Mouse (Mus musculus) right cerebral cortex, postnatal 36 days (tissue): ENCODE data around the gene Disp1.

Source experiments
- DNase-seq, 2 experiments: peaks; one replicate each; pipeline ENCODE4 v3.0.0; 2022; ENCODE audit warnings: low spot score in 2 of 2, mixed read lengths in 1 of 2

Gene Disp1

DNA sequence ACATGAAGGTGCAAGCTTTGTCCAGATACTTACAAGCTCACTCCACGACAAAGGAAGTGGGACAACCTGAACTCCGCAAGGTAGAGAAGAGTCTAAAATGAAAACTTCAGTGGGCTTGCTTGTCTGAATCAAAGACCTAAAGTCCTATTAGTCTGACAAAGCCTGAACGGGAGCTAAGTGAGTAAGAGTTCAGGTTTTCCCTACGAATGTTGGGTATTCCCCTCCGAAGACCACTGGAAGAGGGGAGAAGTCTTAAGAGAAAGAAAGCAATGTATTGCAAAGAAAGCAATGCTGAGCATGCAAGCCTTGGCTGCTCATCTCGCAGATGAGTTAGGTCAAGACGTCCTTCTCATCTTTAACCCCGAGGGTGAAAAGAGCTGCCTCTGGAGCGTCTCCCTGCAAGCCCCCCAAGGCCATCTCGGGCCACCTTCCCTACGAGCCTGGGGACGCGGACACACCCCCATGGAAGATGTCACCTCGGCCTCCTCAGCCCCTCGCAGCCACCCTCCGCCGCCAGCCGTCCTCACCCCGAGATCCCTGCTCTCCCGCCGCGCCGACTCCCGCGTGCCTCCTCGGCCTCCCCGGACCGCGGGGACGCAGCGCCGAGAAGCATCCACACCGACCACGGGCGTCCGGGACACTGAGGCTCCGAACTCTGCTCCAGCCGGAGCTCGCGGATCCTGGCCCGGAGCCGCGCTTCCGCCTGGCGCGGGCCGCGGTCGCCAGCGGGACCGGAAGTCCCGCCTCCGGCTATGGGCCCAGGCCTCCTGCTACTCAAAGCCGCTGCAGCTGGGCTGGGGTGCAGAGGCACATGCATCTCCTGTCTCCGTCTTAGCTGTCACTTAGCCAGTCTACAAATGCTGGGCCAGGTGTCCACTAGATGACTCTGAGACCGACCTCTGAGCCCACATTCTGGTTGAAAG is at the start of gene Disp1:
Disp1 (minus strand) TSS at position 727 of the 923 bp plus-strand sequence.
- DNase-seq, result peak; percentile 37 to 39

DNA sequence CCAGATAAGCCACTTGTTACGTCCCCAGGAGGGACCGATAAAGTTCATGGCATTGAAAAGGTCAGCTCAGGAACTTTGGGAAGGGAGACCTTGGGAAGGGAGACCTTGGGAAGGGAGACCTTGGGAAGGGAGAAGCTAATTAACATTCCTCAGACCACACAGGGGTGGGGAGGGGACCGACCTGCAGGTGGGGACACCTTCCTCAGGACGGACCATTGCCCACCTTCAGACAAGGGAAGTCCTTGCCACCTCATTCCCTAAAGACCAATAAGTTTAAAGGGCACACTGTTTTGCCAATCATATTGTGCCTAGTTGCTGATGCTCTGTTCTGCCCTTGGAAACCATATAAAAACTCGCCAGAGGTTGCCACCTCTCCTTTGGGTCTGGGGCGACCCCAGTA is 46.3 kb upstream of the Disp1 start:
- no peak for DNase-seq

DNA sequence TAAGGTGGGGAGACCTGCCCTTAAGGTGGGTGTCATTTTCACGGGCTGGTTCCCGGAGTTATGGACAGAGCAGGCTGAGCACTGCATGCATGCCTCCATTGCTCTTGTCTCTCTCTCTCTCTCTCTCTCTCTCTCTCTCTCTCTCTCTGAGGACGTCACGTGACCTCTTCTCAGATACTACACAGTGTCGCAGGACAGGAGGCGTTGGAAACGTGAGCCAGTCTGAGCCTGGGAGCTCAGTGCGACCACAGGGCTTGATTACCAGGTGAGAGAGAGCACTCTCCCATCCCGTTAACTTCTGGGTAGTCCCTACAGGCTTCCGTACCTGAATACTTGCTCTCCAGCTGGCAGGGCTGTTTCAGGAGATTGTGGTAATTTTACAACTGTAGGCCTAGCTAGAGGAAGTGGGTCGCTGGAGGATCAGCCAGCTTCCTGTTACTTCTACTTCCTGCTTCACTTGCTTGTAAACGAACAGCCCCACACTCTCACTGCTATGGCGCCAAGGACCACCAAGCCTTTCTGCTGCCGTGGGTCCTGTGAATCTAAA is 44.7 kb upstream of the Disp1 start:
- no peak for DNase-seq

DNA sequence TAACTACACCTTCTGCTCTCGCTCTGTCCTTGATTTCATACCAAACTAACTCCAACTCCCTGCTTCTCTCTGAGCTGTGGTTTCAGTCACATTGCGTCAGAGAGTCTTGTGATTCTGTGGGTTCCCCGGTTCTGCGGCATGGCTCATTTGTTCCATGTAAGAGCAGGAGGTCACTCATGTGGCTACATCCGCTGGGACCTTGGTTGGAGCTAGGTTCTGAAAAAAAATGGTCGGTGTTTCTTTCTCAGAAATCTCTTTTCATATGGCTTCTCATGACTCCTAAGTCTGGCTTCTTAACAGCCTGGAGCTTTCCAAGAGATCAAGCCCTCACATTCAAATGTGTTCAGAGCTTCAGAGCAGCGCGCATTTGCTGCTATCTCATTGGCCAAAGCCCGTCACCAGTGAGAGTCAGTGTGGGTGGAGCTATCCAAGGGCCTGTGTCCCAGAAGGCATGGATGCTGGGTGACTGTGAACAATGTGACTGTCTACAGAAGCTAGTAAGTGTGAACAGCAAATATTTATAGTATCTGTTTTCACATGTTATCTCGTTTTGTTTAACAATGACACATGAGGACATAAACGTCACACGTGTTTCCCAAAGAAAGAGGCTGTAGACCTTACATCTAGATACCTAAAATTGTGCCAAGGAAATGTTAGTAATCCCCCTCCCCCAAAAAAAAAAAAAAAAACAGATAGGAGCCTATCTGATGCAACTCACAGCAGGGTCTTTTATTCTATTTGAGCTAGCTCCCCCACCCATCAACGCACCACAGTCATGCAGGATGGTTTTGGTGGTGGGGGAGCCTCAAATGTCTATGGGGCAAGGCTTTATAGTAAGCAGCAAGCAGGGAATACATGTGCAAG is 43.1 kb upstream of the Disp1 start:
- DNase-seq, result no peak

DNA sequence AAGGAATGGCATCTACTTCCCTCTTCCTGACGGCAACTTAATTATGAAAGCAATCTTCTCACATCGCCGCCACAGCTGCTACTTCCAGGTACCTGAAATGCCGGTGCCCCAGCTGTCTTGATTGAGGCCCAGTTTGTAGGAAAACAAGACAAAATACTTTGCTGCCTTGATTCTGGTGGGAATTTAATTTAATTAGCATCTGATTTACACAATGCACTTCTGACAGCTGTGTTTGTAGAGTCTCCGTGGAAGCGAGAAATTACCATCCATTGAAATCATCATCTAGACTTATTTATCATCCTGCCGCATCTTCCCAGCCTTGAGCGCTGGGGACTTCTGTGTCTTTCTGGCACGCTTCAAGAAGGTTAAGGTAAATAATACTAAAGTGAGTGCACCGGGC is 31.3 kb upstream of the Disp1 start:
- no peak for DNase-seq

DNA sequence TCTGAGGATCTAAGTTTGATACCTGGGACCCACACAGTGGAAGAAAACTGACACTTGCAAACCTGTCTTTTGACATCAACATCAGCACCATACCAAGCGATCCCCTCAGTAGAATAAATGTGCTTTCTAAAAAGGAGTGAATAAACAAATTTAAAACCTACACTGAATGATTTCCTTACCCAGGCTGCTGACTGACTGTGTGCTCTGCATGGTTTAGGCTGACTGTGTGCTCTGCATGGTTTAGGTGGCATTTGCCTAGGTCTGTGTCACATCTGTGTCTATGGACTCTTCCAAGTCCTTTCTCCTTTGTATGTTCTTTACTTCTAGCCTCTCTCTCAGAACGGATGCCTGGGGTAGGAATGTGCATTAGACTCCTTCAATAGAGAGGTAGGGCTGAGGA is 30.5 kb upstream of the Disp1 start:
- no peak for DNase-seq

DNA sequence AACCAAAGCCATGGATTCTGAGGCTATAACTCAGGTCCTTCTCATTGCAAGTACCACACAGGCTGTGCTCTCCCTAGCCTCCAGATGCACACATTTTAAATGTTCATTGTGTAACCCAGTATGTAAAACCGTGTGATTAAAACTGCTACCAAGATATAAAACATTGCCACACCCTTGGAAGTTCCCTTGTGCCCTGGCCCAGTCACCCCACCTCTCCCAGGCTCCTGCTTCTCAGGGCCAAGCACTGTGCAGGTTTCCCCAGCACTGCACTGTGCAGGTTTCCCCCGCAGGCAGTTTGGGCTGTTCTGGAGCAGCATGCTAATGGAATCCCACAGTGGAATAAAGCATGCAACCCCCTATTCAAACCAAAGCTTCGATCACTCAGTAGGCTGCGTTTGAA is 29.3 kb upstream of the Disp1 start:
- DNase-seq, result no peak

DNA sequence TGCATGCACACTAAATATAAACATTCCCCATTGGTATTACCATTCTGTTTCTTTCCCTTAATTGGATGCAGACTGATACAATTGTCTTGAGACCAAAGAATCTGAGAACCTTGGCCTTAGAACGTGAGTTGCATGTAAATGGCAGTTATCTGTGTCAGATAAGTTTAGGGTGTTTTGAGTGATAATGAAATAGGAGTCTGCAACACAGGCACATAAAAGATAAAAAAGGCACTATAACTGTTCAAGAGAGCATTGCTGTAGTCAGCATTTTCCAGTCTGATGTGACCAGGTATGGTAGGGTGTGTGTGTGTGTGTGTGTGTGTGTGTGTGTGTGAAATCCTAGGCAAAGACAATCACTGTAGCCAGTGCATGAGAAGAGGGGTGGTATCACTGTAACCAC is 26.8 kb upstream of the Disp1 start:
- no peak for DNase-seq

DNA sequence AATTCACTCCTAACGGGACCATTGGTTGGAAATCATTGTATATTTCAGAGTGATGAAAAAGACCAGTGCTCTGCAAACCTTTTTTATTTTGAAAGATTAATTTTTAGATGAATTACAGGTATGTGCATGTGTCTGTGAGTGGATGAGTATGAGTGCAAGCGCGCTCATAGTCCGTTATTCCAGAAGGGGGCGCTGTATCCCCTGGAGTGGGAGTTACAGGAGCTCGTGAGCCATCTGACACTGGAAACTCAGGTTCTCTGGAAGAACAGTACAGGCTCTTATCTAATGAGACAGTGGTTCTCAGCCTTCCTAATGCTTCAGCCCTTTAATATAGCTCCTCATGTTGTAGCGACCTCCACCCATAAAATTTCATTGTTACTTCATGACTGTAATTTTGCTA is 22.0 kb upstream of the Disp1 start:
- no peak for DNase-seq

DNA sequence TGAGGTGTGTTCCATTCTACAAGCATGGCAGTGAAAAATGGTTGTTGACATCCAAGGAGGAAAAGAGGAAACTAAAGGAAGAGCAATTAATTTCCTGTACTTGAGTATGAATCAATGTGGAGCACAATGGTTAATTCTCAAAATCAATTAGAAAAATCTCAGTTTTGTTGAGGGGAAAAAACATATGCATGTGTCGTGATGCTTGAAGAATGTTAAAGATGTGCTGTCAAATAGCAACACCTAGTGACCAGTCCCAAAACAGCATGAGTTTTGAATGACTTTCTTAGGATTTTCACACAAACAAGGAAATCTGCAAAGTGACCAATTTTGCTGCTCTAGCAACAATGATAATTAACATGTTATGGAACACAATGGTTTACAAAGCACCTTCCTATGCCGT is 16.6 kb upstream of the Disp1 start:
- no peak for DNase-seq

DNA sequence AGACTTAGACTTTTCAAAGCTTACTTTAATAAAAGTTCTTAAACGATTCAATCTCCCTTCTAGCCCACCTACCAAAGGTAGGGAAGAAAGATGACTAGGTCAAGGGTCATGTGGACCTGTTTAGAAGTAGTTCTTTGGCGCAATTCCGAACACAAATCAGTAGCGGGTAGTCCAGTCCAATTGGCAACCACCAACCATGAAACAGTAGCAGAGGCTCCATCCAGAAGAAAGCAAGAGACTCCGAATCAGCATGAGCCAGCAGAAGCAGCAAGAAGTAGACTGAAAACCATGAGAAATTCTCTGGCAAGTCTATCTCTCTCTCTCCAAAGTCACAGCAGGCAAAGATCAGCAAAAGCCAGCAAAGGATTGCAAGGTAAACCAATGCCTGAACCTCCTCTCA is 15.1 kb upstream of the Disp1 start:
- DNase-seq, result no peak

DNA sequence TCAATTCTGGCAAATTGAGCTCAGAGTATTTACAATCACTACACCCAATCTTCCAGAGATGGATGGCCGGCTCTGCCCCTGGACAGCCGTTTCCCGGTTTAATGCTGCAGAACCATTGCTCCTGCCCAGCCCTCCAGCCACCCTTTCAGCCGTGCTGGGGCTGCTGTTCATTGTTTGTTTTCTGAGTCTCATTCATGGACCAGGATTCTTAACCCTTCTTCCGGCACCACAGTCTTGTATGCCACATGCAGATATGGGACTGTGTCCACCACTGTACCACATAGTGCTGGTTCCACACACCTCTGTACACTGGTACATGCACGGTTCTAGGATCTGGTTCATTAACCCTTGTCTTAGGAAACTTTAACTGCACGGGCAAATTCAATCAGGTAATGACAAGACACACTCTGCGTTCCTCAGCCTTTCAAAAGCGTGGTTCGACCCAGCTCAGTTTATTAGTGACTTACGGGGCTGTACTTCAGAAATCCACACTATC is 12.4 kb upstream of the Disp1 start:
- no peak for DNase-seq

DNA sequence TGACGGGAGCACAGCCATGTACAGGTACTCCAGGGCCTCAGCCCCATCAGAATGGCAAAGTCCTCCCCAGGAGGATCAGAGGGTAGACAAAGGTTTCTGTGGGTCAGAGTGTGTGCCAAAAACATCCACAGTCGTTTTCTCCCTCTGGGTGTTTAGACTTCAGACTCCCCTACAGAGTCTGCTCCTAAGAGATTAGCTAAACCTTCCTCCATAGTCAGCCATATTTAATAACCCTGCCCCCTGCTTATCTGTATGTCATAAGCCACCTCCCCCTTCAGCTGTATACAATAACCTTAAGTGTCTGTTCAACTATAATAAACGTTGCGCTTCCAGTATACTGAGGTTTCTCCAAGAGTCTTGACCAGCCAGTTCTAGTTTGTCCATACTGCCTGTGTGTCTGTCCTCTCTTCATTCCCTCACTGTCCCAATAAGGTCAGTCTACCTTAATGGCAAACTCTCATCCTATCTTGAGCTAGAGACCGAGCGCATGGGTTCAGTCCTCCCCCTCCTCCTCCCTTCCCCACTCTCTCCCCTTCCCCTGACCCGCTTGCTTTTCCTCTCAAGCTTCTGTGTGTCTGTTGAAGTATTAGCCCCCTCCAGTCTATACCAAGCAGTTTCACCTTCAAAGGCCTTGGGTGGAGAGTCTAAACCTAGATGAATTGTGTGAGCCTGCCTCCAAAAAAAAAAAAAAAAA is 11.8 kb upstream of the Disp1 start:
- DNase-seq, result no peak

DNA sequence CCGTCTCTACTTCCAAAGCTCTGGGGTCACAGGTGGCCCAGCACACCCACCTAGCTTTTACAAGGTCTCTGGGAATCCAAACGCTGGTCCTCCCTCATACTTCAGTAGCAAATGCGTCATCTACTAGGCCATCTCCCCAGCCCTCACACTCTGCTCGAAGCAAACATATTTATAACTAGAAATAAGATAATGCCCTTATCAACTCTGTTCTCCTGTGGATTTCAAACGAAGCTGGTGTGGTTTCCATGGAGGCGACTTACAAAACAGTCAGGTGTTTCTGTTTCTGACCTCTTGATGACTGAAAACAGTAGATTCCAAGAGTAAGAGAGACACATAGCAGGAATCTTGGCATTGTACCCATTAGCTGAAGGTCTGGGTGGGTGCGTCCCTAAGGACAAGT is 6.1 kb upstream of the Disp1 start:
- no peak for DNase-seq

DNA sequence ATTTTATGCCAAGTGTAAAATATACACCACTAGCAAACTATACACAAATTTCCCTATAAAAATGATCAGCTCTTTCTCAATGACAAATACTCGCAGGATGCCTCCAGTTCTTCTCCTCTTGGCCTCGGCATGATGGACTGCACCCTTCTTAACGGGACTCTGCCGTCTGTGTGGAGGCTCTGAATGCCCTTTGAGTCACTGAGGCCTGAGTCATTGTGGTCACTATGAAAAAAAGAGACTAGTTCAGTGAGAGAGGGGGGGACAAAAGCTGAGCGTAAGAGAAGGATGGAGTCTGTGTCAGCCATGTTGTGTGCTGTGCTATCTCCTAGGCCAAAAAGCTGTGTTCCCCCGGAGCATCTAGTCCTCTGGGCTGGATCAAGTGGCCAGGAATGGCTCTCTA is 2.3 kb downstream of the Disp1 start:
- DNase-seq, result no peak

DNA sequence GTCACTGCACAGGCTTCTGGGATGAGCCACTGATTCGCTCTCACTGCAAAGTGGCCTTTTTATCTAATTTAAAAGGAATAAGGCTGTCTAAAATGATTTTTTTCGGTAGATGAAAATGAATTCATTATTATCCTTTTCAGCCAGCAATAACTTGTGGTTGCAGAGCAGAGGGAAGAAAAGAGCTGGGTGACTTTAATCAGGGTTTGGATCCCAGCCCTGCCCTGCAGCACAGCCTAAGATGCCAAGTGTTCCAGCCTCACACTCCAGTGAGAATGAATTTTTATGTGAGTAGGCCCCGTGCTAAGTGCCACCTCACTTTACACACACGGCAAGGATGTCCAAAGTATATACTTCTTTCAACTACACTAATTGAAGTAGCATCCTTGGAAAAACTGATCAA is 4.6 kb downstream of the Disp1 start:
- DNase-seq, result no peak

DNA sequence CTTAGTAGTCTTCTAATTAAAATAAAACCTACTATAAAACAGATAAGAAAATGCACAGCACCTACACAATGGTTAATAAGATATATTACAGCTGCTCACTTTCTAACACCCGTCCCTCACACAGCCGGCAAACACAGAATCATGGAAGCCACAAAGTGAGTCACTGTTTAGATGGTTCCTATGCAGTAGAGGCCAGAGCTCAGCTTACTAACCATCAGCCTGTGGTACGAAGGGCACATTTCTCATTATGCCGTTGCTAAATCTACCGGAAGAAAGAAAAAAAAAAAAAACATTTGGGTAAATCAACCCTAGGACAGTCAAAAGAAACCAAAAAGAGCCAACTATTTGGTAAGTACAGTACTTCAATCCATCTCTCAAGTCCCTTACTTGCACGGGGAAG is 5.6 kb downstream of the Disp1 start:
- DNase-seq, result no peak

DNA sequence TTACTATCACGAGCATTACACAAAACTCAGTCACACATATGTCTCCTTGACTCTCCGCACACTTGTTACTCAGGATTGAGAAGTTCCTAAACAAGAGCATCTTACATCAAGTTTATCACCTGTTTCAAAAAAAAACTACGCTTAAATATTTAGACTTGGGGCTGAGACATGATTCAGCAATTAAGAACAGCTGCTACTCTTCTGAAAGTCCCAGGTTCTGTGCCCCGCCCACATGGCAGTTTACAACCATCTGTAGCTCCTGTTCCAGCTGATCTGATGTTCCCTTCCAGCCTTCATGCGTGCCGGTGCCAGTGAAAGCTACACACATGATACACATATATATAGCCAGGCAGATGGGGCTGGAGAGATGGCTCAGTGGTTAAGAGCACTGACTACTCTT is 7.5 kb downstream of the Disp1 start:
- no peak for DNase-seq

DNA sequence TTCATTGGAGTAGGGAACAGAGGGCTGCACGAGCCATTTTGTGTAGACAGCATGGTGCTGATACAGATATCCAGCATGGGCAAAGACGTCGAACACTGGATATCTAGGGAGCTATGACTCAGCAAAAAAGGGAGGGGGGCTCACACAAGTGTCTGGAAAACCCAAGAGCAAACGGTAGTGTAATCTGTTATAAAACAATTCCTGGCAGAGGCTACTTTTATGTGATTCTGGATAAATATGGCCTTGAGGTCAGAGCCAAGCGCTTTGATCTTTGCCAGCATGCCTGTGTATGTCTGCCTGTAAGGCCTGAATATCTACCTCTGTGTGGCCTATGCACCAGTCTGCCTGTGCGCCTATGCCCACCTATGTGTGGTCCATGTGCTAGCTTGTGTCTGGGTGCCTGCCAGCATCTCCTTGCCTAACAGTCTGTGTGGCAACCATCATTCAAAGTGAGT is 8.5 kb downstream of the Disp1 start:
- no peak for DNase-seq

DNA sequence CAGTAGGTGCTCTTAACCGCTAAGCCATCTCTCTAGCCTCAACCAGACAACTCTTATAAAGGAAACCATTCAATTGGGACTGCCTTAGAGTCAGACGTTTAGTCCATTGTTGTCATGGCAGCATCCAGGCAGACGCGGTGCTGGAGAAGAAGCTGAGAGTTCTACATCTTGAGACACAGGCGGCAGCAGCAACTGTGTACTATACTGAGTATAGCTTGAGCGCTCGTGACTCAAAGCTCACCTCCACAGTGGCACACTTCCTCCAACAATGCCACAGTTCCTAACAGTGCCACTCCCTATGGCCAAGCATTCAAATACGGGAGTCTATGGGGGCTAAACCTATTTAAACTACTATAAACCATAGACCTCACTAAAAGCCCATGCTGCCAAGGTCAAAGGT is 11.2 kb downstream of the Disp1 start:
- DNase-seq, result peak in 1 of 2 experiments; percentile 29

DNA sequence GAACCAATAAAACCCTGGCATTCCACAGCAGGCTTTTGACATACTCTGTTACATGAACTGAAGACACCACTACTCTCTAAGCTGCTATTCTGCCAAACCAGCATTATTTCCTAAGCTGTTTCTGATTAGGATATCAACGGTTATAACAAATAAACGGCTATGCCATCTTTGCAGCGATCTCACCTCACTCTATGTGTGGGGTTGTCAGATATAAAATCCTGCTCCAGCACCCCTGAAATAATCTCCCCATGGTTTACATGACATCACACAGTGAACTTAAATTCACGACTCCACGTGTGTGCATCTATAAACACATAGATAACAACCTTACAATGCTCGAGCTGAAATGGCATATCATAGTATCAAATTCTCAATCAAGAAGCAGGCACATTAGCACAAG is 13.7 kb downstream of the Disp1 start:
- DNase-seq, result no peak

DNA sequence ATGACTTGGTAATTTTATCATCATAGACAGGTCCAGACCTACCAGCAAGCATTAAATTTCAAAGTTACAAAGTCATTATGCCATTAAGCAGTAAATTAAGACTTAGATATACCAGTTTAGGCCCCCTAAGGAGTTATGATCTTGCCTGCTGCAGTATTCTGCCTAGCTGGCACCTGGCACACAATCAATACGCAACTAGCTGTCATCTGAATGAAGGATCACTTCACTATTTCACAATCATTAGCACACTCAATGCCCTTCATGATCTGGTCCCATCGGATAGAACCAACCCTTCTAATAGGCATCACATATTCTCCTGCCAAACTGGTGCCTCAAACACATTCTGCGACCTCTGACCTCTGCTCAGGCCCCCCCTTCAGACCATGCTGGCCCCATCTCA is 14.2 kb downstream of the Disp1 start:
- DNase-seq, result no peak
